Mouse (Mus musculus): Measurements from ENCODE around the gene Abcb5. TPM values are rescaled to one million over a fixed set of nuclear protein-coding genes. Genes with fewer than 3 reads are reported as not detected.

Gene Abcb5
- polyA plus RNA-seq, 1 experiment: not detected

Other genes starting within 250 kb of the Abcb5 start
- gene Sp8, start 120.1 kb downstream of the Abcb5 start, polyA plus RNA-seq (2012; rRNA removed): 28.3 and 35.8 TPM in 2 replicates

Measured in frontal cortex, adult 2 months (tissue).